Comparison of ENCODE assay signal across 8 mouse cellular contexts in the genomic region with DNA sequence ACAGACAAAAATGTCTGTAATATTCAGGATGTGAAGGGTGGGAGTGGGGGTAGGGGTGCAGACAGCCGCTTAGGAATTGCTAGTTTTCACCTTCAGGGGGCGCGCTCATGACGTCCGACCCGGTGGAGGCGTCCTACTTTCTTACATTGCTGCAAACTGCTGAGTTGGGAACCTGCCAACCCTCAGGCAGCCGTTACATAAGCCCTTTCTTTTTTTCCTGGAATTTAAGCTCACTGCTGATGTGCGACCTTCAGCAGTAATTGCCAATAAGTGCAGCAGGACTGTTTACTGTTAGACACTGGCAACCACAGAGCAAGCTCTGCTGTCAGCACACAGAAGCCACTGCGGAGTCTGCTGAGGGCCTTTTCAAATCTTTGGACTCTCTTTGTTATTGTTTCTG.
DNase-seq lines count a peak whose midpoint lies in the region; ATAC-seq and TF ChIP-seq lines count a peak whose summit lies in the region.

No protein-coding gene starts in this region.

- no peak overlapping the region for H3K27ac ChIP-seq in forebrain, postnatal 0 days (ENCODE audit: low read depth, low read length)
- H3K27ac ChIP-seq in layer of hippocampus, adult 2 months, result peak overlapping the region; percentile 94
- H3K27ac ChIP-seq in neural tube, embryonic 15.5 days (replicated peaks), result peak overlapping the region; percentile 46; the same call in 1 of the 2 replicates

- intact Hi-C loops in heart, postnatal 36 days (cut with DNase I), result loop anchor here (2.0 to 5.0 kb wide), 5 partner anchors 66 to 284 kb away; no protein-coding TSS in a partner anchor

- no peaks in the 10 kb centered on the region for H3K27me3 ChIP-seq in E14TG2a.4 (ENCODE audit: insufficient read depth, low read length)
- no peaks in the 10 kb centered on the region for H3K27me3 ChIP-seq in forebrain, postnatal 0 days (ENCODE audit: insufficient read depth, low read length)
- H3K27me3 ChIP-seq in neural tube, embryonic 15.5 days (replicated peaks), result no peaks in the 10 kb centered on the region

- no peak overlapping the region for H3K9ac ChIP-seq in forebrain, postnatal 0 days
- no peak overlapping the region for H3K9ac ChIP-seq in neural tube, embryonic 15.5 days (replicated peaks)

- H3K36me3 ChIP-seq in E14TG2a.4 (ENCODE audit: insufficient read depth, low read length), result peaks cover 22% of the 10 kb centered on the region; the same call in 1 of the 2 replicates
- H3K36me3 ChIP-seq in forebrain, postnatal 0 days (ENCODE audit: insufficient read depth), result no peaks in the 10 kb centered on the region
- H3K36me3 ChIP-seq in neural tube, embryonic 15.5 days, result no peaks in the 10 kb centered on the region

- no peak overlapping the region; the same call in 1 of the 2 replicates for H3K4me2 ChIP-seq in forebrain, postnatal 0 days (ENCODE audit: low read depth)
- peak overlapping the region; percentile 43 for H3K4me2 ChIP-seq in neural tube, embryonic 15.5 days

- TF ChIP-seq CTCF in E14TG2a.4 (conservative IDR thresholded peaks at IDR 0.05; ENCODE audit: low read length), result peak; percentile 34
- TF ChIP-seq CTCF in forebrain, postnatal 0 days (IDR thresholded peaks at IDR 0.05; ENCODE audit: low read depth), result peak; percentile 79
- peak; percentile 90 for TF ChIP-seq CTCF in layer of hippocampus, adult 2 months (conservative IDR thresholded peaks at IDR 0.05)

- 3% methylated on average over 10 of the region's 10 CpGs for WGBS in forebrain, postnatal 0 days
- 12% methylated on average over 10 of the region's 10 CpGs for WGBS in neural tube, embryonic 15.5 days

- no peak overlapping the region for H3K4me3 ChIP-seq in E14TG2a.4 (replicated peaks; ENCODE audit: low read length)
- no peak overlapping the region for H3K4me3 ChIP-seq in forebrain, postnatal 0 days (ENCODE audit: low read depth, low read length)
- H3K4me3 ChIP-seq in layer of hippocampus, adult 2 months, result peak overlapping the region; percentile 20; the same call in 1 of the 2 replicates
- H3K4me3 ChIP-seq in neural tube, embryonic 15.5 days (replicated peaks), result no peak overlapping the region

- ATAC-seq in forebrain, postnatal 0 days, result peak; percentile 93
- peak; percentile 81 for ATAC-seq in neural tube, embryonic 15.5 days (ENCODE audit: low FRiP score)

- peaks cover 22% of the 10 kb centered on the region for H3K4me1 ChIP-seq in E14TG2a.4 (replicated peaks; ENCODE audit: low read depth, low read length)
- H3K4me1 ChIP-seq in forebrain, postnatal 0 days (ENCODE audit: insufficient read depth), result no peaks in the 10 kb centered on the region
- H3K4me1 ChIP-seq in neural tube, embryonic 15.5 days, result peaks cover 19% of the 10 kb centered on the region

- peak; percentile 93 for DNase-seq in cerebellum, adult 11-12 months
- peak; percentile 88 for DNase-seq in forebrain, postnatal 0 days
- peak; percentile 87 to 88 for DNase-seq in heart, postnatal 36 days
- peak; percentile 90 to 93 for DNase-seq in layer of hippocampus, adult 2 months (ENCODE audit: low spot score in 2 of 2)
- peak; percentile 88 to 90 for DNase-seq in lung, adult 18-20 months
- peak; percentile 30 to 45 for DNase-seq in thymus, adult 18-20 months

- no peaks in the 10 kb centered on the region for H3K9me3 ChIP-seq in E14TG2a.4 (ENCODE audit: low read length)
- no peaks in the 10 kb centered on the region for H3K9me3 ChIP-seq in forebrain, postnatal 0 days (ENCODE audit: low read length)
- H3K9me3 ChIP-seq in neural tube, embryonic 15.5 days (replicated peaks), result no peaks in the 10 kb centered on the region

Comparison
In these comparisons a context has a peak if more than half of its experiments do, and no peak if none do; other contexts are left out.
1. CTCF ChIP-seq: peak in every context shown above with its lines; median percentile 90 in layer of hippocampus, adult 2 months; 79 in forebrain, postnatal 0 days; 34 in E14TG2a.4.
2. DNase-seq: peak in every context shown above with its lines; median percentile 93 in cerebellum, adult 11-12 months; 92 in layer of hippocampus, adult 2 months; 89 in lung, adult 18-20 months; 88 in forebrain, postnatal 0 days; 88 in heart, postnatal 36 days; 38 in thymus, adult 18-20 months.